Mouse (Mus musculus): Measurements from ENCODE around the gene Krtap4-7. TPM values are rescaled to one million over a fixed set of nuclear protein-coding genes. Genes with fewer than 3 reads are reported as not detected.
"Not testable (repeated sequence)": the region's sequence is repeated elsewhere in the genome, so short reads cannot be mapped to it uniquely, and the experiment has no call there.

The Krtap4-7 gene
- not detected in 2 replicates for polyA plus RNA-seq (2015; fragmentation: Nextera tagmentation; extraction: Ambion mirVana)

- H3K4me1 ChIP-seq; H3K4me3 ChIP-seq; ATAC-seq (ENCODE audit: extremely low read depth, insufficient number of reproducible peaks, low FRiP score, low TSS enrichment); H3K9ac ChIP-seq; H3K4me2 ChIP-seq; H3K27ac ChIP-seq (replicated peaks); H3K36me3 ChIP-seq; H3K9me3 ChIP-seq; H3K27me3 ChIP-seq (replicated peaks): not testable (repeated sequence)
- 74% methylated on average over 9 of the region's 9 CpGs for WGBS
These were observed at the start of gene Krtap4-7 for GRCm38 (mm10) chr11:99643635-99644139. Gene Krtap4-7 (minus strand): TSS chr11:99644089.

- no peak within 1 kb of the TSS for H3K4me2 ChIP-seq
- 64% methylated on average over 1 of the region's 1 CpGs for WGBS
- H3K4me1 ChIP-seq = no peaks in the 10 kb centered on the region
- no peak within 1 kb of the TSS for H3K4me3 ChIP-seq
- no peaks in the 10 kb centered on the region for H3K9me3 ChIP-seq
- no peak within 1 kb of the TSS for H3K9ac ChIP-seq
- H3K27me3 ChIP-seq (replicated peaks) = no peaks in the 10 kb centered on the region
- H3K36me3 ChIP-seq = no peaks in the 10 kb centered on the region
- H3K27ac ChIP-seq (replicated peaks) = no peak within 1 kb of the TSS
- ATAC-seq (ENCODE audit: extremely low read depth, insufficient number of reproducible peaks, low FRiP score, low TSS enrichment) = no peak
These were observed 46.6 kb upstream of the Krtap4-7 start, which contains the start of gene Gm14190 for GRCm38 (mm10) chr11:99690463-99690862. Gene Gm14190 (minus strand): TSS chr11:99690740.

GRCm38 (mm10) chr11:99685235-99685634 is 41.3 kb upstream of the Krtap4-7 start:
- H3K9ac ChIP-seq; H3K4me2 ChIP-seq; H3K36me3 ChIP-seq; ATAC-seq (ENCODE audit: extremely low read depth, insufficient number of reproducible peaks, low FRiP score, low TSS enrichment); H3K4me1 ChIP-seq; H3K27ac ChIP-seq (replicated peaks); H3K4me3 ChIP-seq; H3K9me3 ChIP-seq; H3K27me3 ChIP-seq (replicated peaks): not testable (repeated sequence)
- 54% methylated on average over 1 of the region's 1 CpGs for WGBS

- ATAC-seq (ENCODE audit: extremely low read depth, insufficient number of reproducible peaks, low FRiP score, low TSS enrichment) = no peak
- 71% methylated on average over 2 of the region's 2 CpGs for WGBS
These were observed 39.6 kb upstream of the Krtap4-7 start for GRCm38 (mm10) chr11:99683481-99683880.

GRCm38 (mm10) chr11:99665860-99666259 is 22.0 kb upstream of the Krtap4-7 start, which contains the start of gene Krtap4-6:
Gene Krtap4-6 (minus strand): TSS chr11:99665960.
- H3K27ac ChIP-seq (replicated peaks) = no peak within 1 kb of the TSS

More at GRCm38 (mm10) chr11:99683481-99683880, 39.6 kb upstream of the Krtap4-7 start:
- no peaks in the 10 kb centered on the region for H3K9me3 ChIP-seq
- H3K4me1 ChIP-seq = no peaks in the 10 kb centered on the region
- H3K27ac ChIP-seq (replicated peaks) = no peak overlapping the region
- no peak overlapping the region for H3K4me3 ChIP-seq
- no peak overlapping the region for H3K4me2 ChIP-seq
- H3K9ac ChIP-seq = no peak overlapping the region
- H3K27me3 ChIP-seq (replicated peaks) = no peaks in the 10 kb centered on the region
- H3K36me3 ChIP-seq = no peaks in the 10 kb centered on the region

GRCm38 (mm10) chr11:99662802-99663201 is 18.9 kb upstream of the Krtap4-7 start:
- Histone ChIP-seq H3K9me3 (no peaks in the 10 kb centered on the region; the same call in 1 of the 2 replicates), H3K4me3 (no peak overlapping the region), H3K27me3 (replicated peaks) (no peaks in the 10 kb centered on the region), H3K4me1 (no peaks in the 10 kb centered on the region), H3K9ac (no peak overlapping the region), H3K27ac (replicated peaks) (no peak overlapping the region), H3K4me2 (no peak overlapping the region), H3K36me3 (no peaks in the 10 kb centered on the region)
- WGBS = 74% methylated on average over 10 of the region's 10 CpGs
- ATAC-seq (ENCODE audit: extremely low read depth, insufficient number of reproducible peaks, low FRiP score, low TSS enrichment) = no peak

More at GRCm38 (mm10) chr11:99665860-99666259, 22.0 kb upstream of the Krtap4-7 start, which contains the start of gene Krtap4-6:
- no peaks in the 10 kb centered on the region for H3K4me1 ChIP-seq
- no peaks in the 10 kb centered on the region for H3K27me3 ChIP-seq (replicated peaks)
- no peaks in the 10 kb centered on the region for H3K36me3 ChIP-seq
- no peak within 1 kb of the TSS for H3K9ac ChIP-seq
- no peak within 1 kb of the TSS for H3K4me3 ChIP-seq
- ATAC-seq (ENCODE audit: extremely low read depth, insufficient number of reproducible peaks, low FRiP score, low TSS enrichment) = no peak
- H3K4me2 ChIP-seq = no peak within 1 kb of the TSS
- H3K9me3 ChIP-seq = no peaks in the 10 kb centered on the region; the same call in 1 of the 2 replicates

GRCm38 (mm10) chr11:99659256-99659655 is 15.4 kb upstream of the Krtap4-7 start:
- 66% methylated on average over 4 of the region's 4 CpGs for WGBS
- Histone ChIP-seq H3K9me3 (no peaks in the 10 kb centered on the region; the same call in 1 of the 2 replicates), H3K4me3 (no peak overlapping the region), H3K27me3 (replicated peaks) (no peaks in the 10 kb centered on the region), H3K4me1 (no peaks in the 10 kb centered on the region), H3K9ac (no peak overlapping the region), H3K27ac (replicated peaks) (no peak overlapping the region), H3K36me3 (no peaks in the 10 kb centered on the region), H3K4me2 (no peak overlapping the region)
- no peak for ATAC-seq (ENCODE audit: extremely low read depth, insufficient number of reproducible peaks, low FRiP score, low TSS enrichment)

- H3K4me2 ChIP-seq; H3K4me3 ChIP-seq; H3K36me3 ChIP-seq; H3K27ac ChIP-seq (replicated peaks); H3K4me1 ChIP-seq; H3K9ac ChIP-seq; ATAC-seq (ENCODE audit: extremely low read depth, insufficient number of reproducible peaks, low FRiP score, low TSS enrichment); H3K9me3 ChIP-seq; H3K27me3 ChIP-seq (replicated peaks): not testable (repeated sequence)
- WGBS = 58% methylated on average over 10 of the region's 10 CpGs
These were observed 14.7 kb upstream of the Krtap4-7 start, which contains the start of gene Gm11563 for GRCm38 (mm10) chr11:99658467-99659010. Gene Gm11563 (minus strand): TSS chr11:99658960.

GRCm38 (mm10) chr11:99657051-99657450 is 13.2 kb upstream of the Krtap4-7 start:
- H3K9ac ChIP-seq = no peak overlapping the region
- H3K4me1 ChIP-seq = no peaks in the 10 kb centered on the region
- no peaks in the 10 kb centered on the region; the same call in 1 of the 2 replicates for H3K9me3 ChIP-seq
- H3K27me3 ChIP-seq (replicated peaks) = no peaks in the 10 kb centered on the region
- H3K36me3 ChIP-seq = no peaks in the 10 kb centered on the region
- ATAC-seq (ENCODE audit: extremely low read depth, insufficient number of reproducible peaks, low FRiP score, low TSS enrichment) = no peak
- H3K27ac ChIP-seq (replicated peaks) = no peak overlapping the region
- WGBS = 50% methylated on average over 5 of the region's 5 CpGs
- H3K4me2 ChIP-seq = no peak overlapping the region
- H3K4me3 ChIP-seq = no peak overlapping the region

- H3K9ac ChIP-seq = no peak within 1 kb of the TSS
- H3K4me2 ChIP-seq = no peak within 1 kb of the TSS
- no peaks in the 10 kb centered on the region; the same call in 1 of the 2 replicates for H3K27me3 ChIP-seq (replicated peaks)
- no peak for ATAC-seq (ENCODE audit: extremely low read depth, insufficient number of reproducible peaks, low FRiP score, low TSS enrichment)
- H3K4me1 ChIP-seq = no peaks in the 10 kb centered on the region
- H3K27ac ChIP-seq (replicated peaks) = no peak within 1 kb of the TSS
- no peaks in the 10 kb centered on the region; the same call in 1 of the 2 replicates for H3K9me3 ChIP-seq
- no peaks in the 10 kb centered on the region for H3K36me3 ChIP-seq
- WGBS = 65% methylated on average over 2 of the region's 2 CpGs
- H3K4me3 ChIP-seq = no peak within 1 kb of the TSS
These were observed 6.2 kb upstream of the Krtap4-7 start, which contains the start of gene Gm11555 for GRCm38 (mm10) chr11:99650136-99650535. Gene Gm11555 (minus strand): TSS chr11:99650236.

- no peak overlapping the region for H3K4me3 ChIP-seq
- no peaks in the 10 kb centered on the region for H3K36me3 ChIP-seq
- no peak for ATAC-seq (ENCODE audit: extremely low read depth, insufficient number of reproducible peaks, low FRiP score, low TSS enrichment)
- H3K27me3 ChIP-seq (replicated peaks) = peaks cover 3% of the 10 kb centered on the region
- no peak overlapping the region for H3K4me2 ChIP-seq
- WGBS = 79% methylated on average over 15 of the region's 15 CpGs
- H3K27ac ChIP-seq (replicated peaks) = no peak overlapping the region
- H3K9me3 ChIP-seq = no peaks in the 10 kb centered on the region; the same call in 1 of the 2 replicates
- no peaks in the 10 kb centered on the region for H3K4me1 ChIP-seq
- H3K9ac ChIP-seq = no peak overlapping the region
These were observed 2.6 kb upstream of the Krtap4-7 start for GRCm38 (mm10) chr11:99646444-99646843.

- Histone ChIP-seq H3K36me3 (no peaks in the 10 kb centered on the region), H3K9ac (no peak overlapping the region), H3K27me3 (replicated peaks) (peaks cover 3% of the 10 kb centered on the region), H3K9me3 (no peaks in the 10 kb centered on the region), H3K4me1 (no peaks in the 10 kb centered on the region), H3K4me2 (no peak overlapping the region), H3K4me3 (no peak overlapping the region), H3K27ac (replicated peaks) (no peak overlapping the region)
- no peak for ATAC-seq (ENCODE audit: extremely low read depth, insufficient number of reproducible peaks, low FRiP score, low TSS enrichment)
- WGBS = 70% methylated on average over 3 of the region's 3 CpGs
These were observed 462 bp upstream of the Krtap4-7 start for GRCm38 (mm10) chr11:99644351-99644750.
